Mouse (Mus musculus): ENCODE results near the gene Sorl1.

GRCm38 (mm10) chr9:41958282-41958681, 165.8 kb downstream of the Sorl1 start:
- TF ChIP-seq EP300 (IDR thresholded peaks at IDR 0.05; ENCODE audit: low read depth) = no peak
- TF ChIP-seq CTCF (IDR thresholded peaks at IDR 0.05; ENCODE audit: low read depth) = no peak

Measured in heart, postnatal 0 days (tissue).